ENCODE assay signal across 20 mouse cellular contexts in the genomic region with DNA sequence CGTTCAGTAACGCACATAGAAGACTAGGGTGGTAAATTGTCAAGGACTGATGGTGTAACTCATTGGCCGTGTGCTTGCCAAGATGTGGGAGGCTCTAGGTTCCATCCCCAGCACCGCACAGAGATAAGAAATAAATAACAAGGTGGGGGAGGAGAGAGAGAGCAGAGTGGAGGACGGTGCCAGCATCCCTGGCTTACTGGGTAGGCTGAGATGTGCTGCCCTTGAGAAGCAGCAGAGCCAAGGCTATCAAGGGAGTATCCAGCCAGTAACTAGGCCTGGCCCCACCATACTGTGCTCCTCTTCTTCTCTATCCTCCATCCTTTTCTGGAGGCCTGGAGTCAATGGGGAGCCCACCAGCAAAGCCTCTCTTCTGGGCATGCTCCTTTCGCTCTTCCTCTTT. TPM values are rescaled to one million over a fixed set of nuclear protein-coding genes. Genes with fewer than 3 reads are reported as not detected.
DNase-seq lines count a peak whose midpoint lies in the region; ATAC-seq lines count a peak whose summit lies in the region.
"Had no signal": no experiment of that assay in that cellular context is flagged by ENCODE, and none has a peak within 500 bp of the region (broad histone marks: within the 10 kb centered on the region; RNA-seq: fewer than 3 reads in every experiment).

No protein-coding gene starts in this region.

- WGBS in heart, embryonic 13.5 days = 64% methylated on average over 6 of the region's 6 CpGs
- 75% methylated on average over 6 of the region's 6 CpGs for WGBS in neural tube, embryonic 13.5 days

- H3K36me3 ChIP-seq in heart, embryonic 13.5 days = peaks cover 12% of the 10 kb centered on the region
- H3K36me3 ChIP-seq in neural tube, embryonic 13.5 days = no peaks in the 10 kb centered on the region

- H3K4me3 ChIP-seq in heart, embryonic 13.5 days = no peak overlapping the region
- H3K4me3 ChIP-seq in neural tube, embryonic 13.5 days = no peak overlapping the region

- ATAC-seq in heart, embryonic 13.5 days (ENCODE audit: extremely low read depth, insufficient number of reproducible peaks, low FRiP score, low TSS enrichment) = no peak
- ATAC-seq in neural tube, embryonic 13.5 days (ENCODE audit: low read depth) = 0 out of 2 replicates have a peak, but pooled peaks have one; percentile 2
- ATAC-seq: forebrain, postnatal 0 days had no signal

- H3K4me2 ChIP-seq in heart, embryonic 13.5 days = 0 out of 2 replicates have a peak overlapping the region, but pooled peaks have one; percentile 4
- 0 out of 2 replicates have a peak overlapping the region, but pooled peaks have one; percentile 42 for H3K4me2 ChIP-seq in neural tube, embryonic 13.5 days
- H3K4me2 ChIP-seq: heart, embryonic 11.5 days had no signal

- intact Hi-C loops in heart, postnatal 10 days (cut with DNase I) = loop anchor here (5.0 kb wide), 1 partner anchor 57 kb away; no protein-coding TSS in a partner anchor

- peaks cover 75% of the 10 kb centered on the region for H3K4me1 ChIP-seq in heart, embryonic 13.5 days
- peaks cover 84% of the 10 kb centered on the region for H3K4me1 ChIP-seq in neural tube, embryonic 13.5 days (replicated peaks)

- peak; percentile 27 for DNase-seq in cerebellum, adult 11 months
- DNase-seq in cerebellum, adult 11-12 months = no peak
- no peak for DNase-seq in heart, postnatal 10 days
- DNase-seq in neural tube, embryonic 10.5 days (ENCODE audit: extremely low spot score, low spot score) = no peak
- DNase-seq in spleen, adult 12 weeks (ENCODE audit: low spot score) = no peak
- DNase-seq: cerebellum, adult 9-10 months; forebrain, postnatal 0 days; gastrocnemius, postnatal 10 days; heart, postnatal 36 days; kidney, adult 9 months; kidney, postnatal 36 days; lung, adult 18-20 months; right cerebral cortex, postnatal 25 days; thymus, postnatal 36 days had no signal

- no peak overlapping the region for H3K9ac ChIP-seq in heart, embryonic 13.5 days
- no peak overlapping the region for H3K9ac ChIP-seq in neural tube, embryonic 13.5 days
- H3K9ac ChIP-seq: forebrain, postnatal 0 days had no signal

- no peaks in the 10 kb centered on the region for H3K27me3 ChIP-seq in heart, embryonic 13.5 days (replicated peaks)
- H3K27me3 ChIP-seq in neural tube, embryonic 13.5 days = no peaks in the 10 kb centered on the region
- H3K27me3 ChIP-seq: CH12.LX had no signal

- no peak overlapping the region for H3K27ac ChIP-seq in heart, embryonic 13.5 days (replicated peaks)
- peak overlapping the region; percentile 57 for H3K27ac ChIP-seq in neural tube, embryonic 13.5 days (replicated peaks)
- H3K27ac ChIP-seq: stomach, postnatal 0 days had no signal

- H3K9me3 ChIP-seq in heart, embryonic 13.5 days = no peaks in the 10 kb centered on the region
- no peaks in the 10 kb centered on the region for H3K9me3 ChIP-seq in neural tube, embryonic 13.5 days

RNA-seq across cellular contexts. Expression of gene Boc, which starts 9.3 kb away (rescaled TPM):
- 7.8 and 10.0 TPM in 2 replicates for polyA plus RNA-seq in heart, embryonic 13.5 days (2015; fragmentation: Nextera tagmentation; extraction: Ambion mirVana)
- total RNA-seq in heart, postnatal 10 days (2021) = 1 to 10 TPM; 9.0 to 9.4 TPM
- 11.5 and 14.4 TPM in 2 replicates for polyA plus RNA-seq in neural tube, embryonic 13.5 days (2015; fragmentation: Nextera tagmentation; extraction: Ambion mirVana)
- total RNA-seq: megakaryocyte-erythroid progenitor cell, adult 5-6 weeks had no signal
